In the genomic region with DNA sequence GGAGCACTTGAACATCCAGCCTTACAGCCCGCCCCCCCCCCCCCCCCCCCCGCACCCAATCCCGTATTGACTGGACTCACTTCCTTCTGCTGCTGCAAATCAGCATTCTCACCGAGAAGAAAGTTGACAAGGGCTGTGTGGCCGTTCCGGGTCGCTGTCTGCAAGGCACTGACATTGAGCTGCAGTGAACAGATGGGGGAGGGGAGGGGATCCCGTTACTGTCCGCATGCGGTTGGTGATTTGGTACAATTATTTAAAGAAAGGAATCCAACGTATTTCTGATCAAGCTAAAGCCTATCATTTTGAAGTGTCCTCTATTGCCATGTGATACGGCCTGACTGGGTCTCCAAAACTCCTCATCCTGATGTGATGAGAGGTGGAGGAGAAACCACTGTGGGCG, we compare ENCODE assay signal across 10 mouse cellular contexts. TPM values are rescaled to one million over a fixed set of nuclear protein-coding genes. Genes with fewer than 3 reads are reported as not detected.
DNase-seq lines count a peak whose midpoint lies in the region; ATAC-seq and TF ChIP-seq lines count a peak whose summit lies in the region.
"Had no signal": no experiment of that assay in that cellular context is flagged by ENCODE, and none has a peak within 500 bp of the region (broad histone marks: within the 10 kb centered on the region; RNA-seq: fewer than 3 reads in every experiment).

No protein-coding gene starts in this region.

- no peaks in the 10 kb centered on the region for H3K27me3 ChIP-seq in embryonic facial prominence, embryonic 10.5 days (replicated peaks; ENCODE audit: low read depth, poor library complexity, severe bottlenecking)
- no peaks in the 10 kb centered on the region for H3K27me3 ChIP-seq in hindbrain, postnatal 0 days (ENCODE audit: insufficient read depth, low read length)

- no peak for TF ChIP-seq CTCF in hindbrain, postnatal 0 days (IDR thresholded peaks at IDR 0.05; ENCODE audit: low read depth)

- H3K36me3 ChIP-seq in embryonic facial prominence, embryonic 10.5 days (replicated peaks): no peaks in the 10 kb centered on the region
- H3K36me3 ChIP-seq in hindbrain, postnatal 0 days (ENCODE audit: insufficient read depth, low read length): no peaks in the 10 kb centered on the region

- peak overlapping the region; percentile 16; the same call in 1 of the 2 replicates for H3K4me3 ChIP-seq in embryonic facial prominence, embryonic 10.5 days
- no peak overlapping the region for H3K4me3 ChIP-seq in hindbrain, postnatal 0 days (ENCODE audit: low read length)

- 38% methylated on average over 13 of the region's 13 CpGs for WGBS in embryonic facial prominence, embryonic 10.5 days
- WGBS in hindbrain, postnatal 0 days: 39% methylated on average over 12 of the region's 13 CpGs

- DNase-seq in gastrocnemius, adult 18-20 months (ENCODE audit: low spot score): peak; percentile 18
- no peak for DNase-seq in gastrocnemius, postnatal 25 days
- DNase-seq in embryonic facial prominence, embryonic 10.5 days (ENCODE audit: low spot score): peak; percentile 61
- peak; percentile 18 for DNase-seq in hindbrain, postnatal 0 days (ENCODE audit: low spot score)
- DNase-seq in left cerebral cortex, adult 8-10 months (ENCODE audit: low spot score in 2 of 2): no peak
- no peak for DNase-seq in adrenal gland, adult 8-10 months
- no peak for DNase-seq in ovary, postnatal 14 days (ENCODE audit: low spot score)

- peaks cover 37% of the 10 kb centered on the region for H3K4me1 ChIP-seq in embryonic facial prominence, embryonic 10.5 days
- no peaks in the 10 kb centered on the region for H3K4me1 ChIP-seq in hindbrain, postnatal 0 days (ENCODE audit: insufficient read depth, low read length)

- H3K27ac ChIP-seq in embryonic facial prominence, embryonic 10.5 days (replicated peaks): peak overlapping the region; percentile 31; the same call in 1 of the 2 replicates
- H3K27ac ChIP-seq in hindbrain, postnatal 0 days: no peak overlapping the region

- H3K9me3 ChIP-seq in embryonic facial prominence, embryonic 10.5 days: no peaks in the 10 kb centered on the region
- no peaks in the 10 kb centered on the region for H3K9me3 ChIP-seq in hindbrain, postnatal 0 days (ENCODE audit: low read length)

- H3K4me2 ChIP-seq in hindbrain, postnatal 0 days (ENCODE audit: low read depth, low read length): no peak overlapping the region

- no peak overlapping the region for H3K9ac ChIP-seq in hindbrain, postnatal 0 days (replicated peaks; ENCODE audit: low read length)

- ATAC-seq in hindbrain, postnatal 0 days: no peak
- ATAC-seq in megakaryocyte progenitor cell, adult 5-6 weeks (replicated peaks; ENCODE audit: poor library complexity): peak; percentile 14; the same call in 1 of the 2 replicates

RNA-seq across cellular contexts. Expression of a gene that starts 35.2 kb away (rescaled TPM):
- total RNA-seq in gastrocnemius, adult 18-20 months (2021): under 1 TPM in 1 of 2 experiments, not detected in 1; 0.52 TPM
- not detected for total RNA-seq in gastrocnemius, postnatal 25 days (2021)
- 0.11 and 0.31 TPM in 2 replicates for polyA plus RNA-seq in embryonic facial prominence, embryonic 10.5 days (2016; fragmentation: Nextera tagmentation; extraction: Ambion mirVana)
- not detected in 2 replicates for total RNA-seq in hindbrain, postnatal 0 days (2014; rRNA removed)
- 0.23 and 0.35 TPM in 2 replicates for polyA plus RNA-seq in hindbrain, postnatal 0 days (2015; fragmentation: Nextera tagmentation; extraction: Ambion mirVana)
- total RNA-seq in megakaryocyte progenitor cell, adult 5-6 weeks (2015): 0.17 TPM in 1 of 2 replicates, not detected in the other
- total RNA-seq in megakaryocyte progenitor cell, adult 5-6 weeks (2017): 0.04 and 0.14 TPM in 2 replicates
- total RNA-seq in left cerebral cortex, adult 8-10 months (2022): 1 to 10 TPM in 1 of 4 experiments, under 1 TPM in 3; 0.24 to 1.1 (median 0.29) TPM
- total RNA-seq in adrenal gland, adult 8-10 months (2022): 1 to 10 TPM in 2 of 4 experiments, under 1 TPM in 2; 0.62 to 1.2 (median 0.86) TPM
- polyA plus RNA-seq: C2C12; spleen, adult 2 months had no signal

RNA-seq across cellular contexts. Expression of a gene that starts 47.7 kb away (rescaled TPM):
- total RNA-seq in gastrocnemius, adult 18-20 months (2021): 1 to 10 TPM; 5.3 to 5.5 TPM
- total RNA-seq in gastrocnemius, postnatal 25 days (2021): 1 to 10 TPM; 6.0 to 6.3 TPM
- 17.7 and 20.0 TPM in 2 replicates for polyA plus RNA-seq in embryonic facial prominence, embryonic 10.5 days (2016; fragmentation: Nextera tagmentation; extraction: Ambion mirVana)
- 21.7 and 26.1 TPM in 2 replicates for total RNA-seq in hindbrain, postnatal 0 days (2014; rRNA removed)
- 16.7 and 19.0 TPM in 2 replicates for polyA plus RNA-seq in hindbrain, postnatal 0 days (2015; fragmentation: Nextera tagmentation; extraction: Ambion mirVana)
- total RNA-seq in megakaryocyte progenitor cell, adult 5-6 weeks (2015): 9.7 and 12.7 TPM in 2 replicates
- total RNA-seq in megakaryocyte progenitor cell, adult 5-6 weeks (2017): 13.5 and 22.3 TPM in 2 replicates
- 10 to 100 TPM; 30.6 to 38.3 (median 34.1) TPM for total RNA-seq in left cerebral cortex, adult 8-10 months (2022)
- total RNA-seq in adrenal gland, adult 8-10 months (2022): 10 to 100 TPM; 14.0 to 24.9 (median 17.4) TPM

RNA-seq across cellular contexts. Expression of a gene that starts 54.7 kb away (rescaled TPM):
- not detected for total RNA-seq in gastrocnemius, adult 18-20 months (2021)
- total RNA-seq in gastrocnemius, postnatal 25 days (2021): not detected
- not detected in 2 replicates for polyA plus RNA-seq in embryonic facial prominence, embryonic 10.5 days (2016; fragmentation: Nextera tagmentation; extraction: Ambion mirVana)
- not detected in 2 replicates for total RNA-seq in hindbrain, postnatal 0 days (2014; rRNA removed)
- polyA plus RNA-seq in hindbrain, postnatal 0 days (2015; fragmentation: Nextera tagmentation; extraction: Ambion mirVana): not detected in 2 replicates
- total RNA-seq in megakaryocyte progenitor cell, adult 5-6 weeks (2015): not detected in 2 replicates
- total RNA-seq in megakaryocyte progenitor cell, adult 5-6 weeks (2017): not detected in 2 replicates
- not detected for total RNA-seq in left cerebral cortex, adult 8-10 months (2022)
- total RNA-seq in adrenal gland, adult 8-10 months (2022): not detected
- polyA plus RNA-seq: C2C12; spleen, adult 2 months had no signal

Comparison
In these comparisons a context has a peak if more than half of its experiments do, and no peak if none do; other contexts are left out.
1. DNase-seq: peak in gastrocnemius, adult 18-20 months (single experiment), embryonic facial prominence, embryonic 10.5 days (single experiment) and hindbrain, postnatal 0 days (single experiment); none in gastrocnemius, postnatal 25 days (single experiment), left cerebral cortex, adult 8-10 months (0 of 2), adrenal gland, adult 8-10 months (single experiment) and ovary, postnatal 14 days (single experiment).